Comparison of ENCODE assay signal across 10 mouse cellular contexts in the genomic region with DNA sequence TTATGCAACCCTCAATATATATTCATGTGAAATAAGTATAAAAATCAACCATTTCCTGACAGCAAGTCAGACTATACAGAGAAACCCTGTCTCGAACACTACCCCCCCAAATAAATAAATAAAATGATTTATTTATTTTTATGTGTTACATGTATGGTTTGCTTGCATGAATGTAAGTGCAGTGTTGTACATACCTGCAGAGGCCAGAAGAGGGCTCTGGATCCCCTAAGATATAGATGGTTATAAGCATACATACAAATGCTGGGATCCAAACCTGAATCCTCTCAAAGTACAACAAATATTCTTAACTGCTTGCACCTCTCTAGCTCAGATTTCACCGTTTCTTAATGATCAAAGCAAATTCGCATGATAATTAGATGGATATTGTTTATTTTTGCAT. TPM values are rescaled to one million over a fixed set of nuclear protein-coding genes. Genes with fewer than 3 reads are reported as not detected.
DNase-seq lines count a peak whose midpoint lies in the region; ATAC-seq and TF ChIP-seq lines count a peak whose summit lies in the region.
"Had no signal": no experiment of that assay in that cellular context is flagged by ENCODE, and none has a peak within 500 bp of the region (broad histone marks: within the 10 kb centered on the region; RNA-seq: fewer than 3 reads in every experiment).

No protein-coding gene starts in this region.

- H3K4me2 ChIP-seq in midbrain, embryonic 14.5 days (ENCODE audit: low read length) = no peak overlapping the region
- no peak overlapping the region for H3K4me2 ChIP-seq in stomach, postnatal 0 days (replicated peaks; ENCODE audit: low read depth)
- H3K4me2 ChIP-seq: hindbrain, embryonic 15.5 days; midbrain, embryonic 12.5 days had no signal

- no peak for TF ChIP-seq EP300 in stomach, postnatal 0 days (optimal IDR thresholded peaks at IDR 0.05)

- ATAC-seq in midbrain, embryonic 14.5 days (ENCODE audit: low FRiP score, low TSS enrichment) = no peak
- no peak for ATAC-seq in stomach, postnatal 0 days (ENCODE audit: low FRiP score, low TSS enrichment)

- H3K4me3 ChIP-seq in midbrain, embryonic 14.5 days (replicated peaks; ENCODE audit: low read depth, low read length) = no peak overlapping the region
- H3K4me3 ChIP-seq in midbrain, embryonic 10.5 days = no peak overlapping the region
- no peak overlapping the region for H3K4me3 ChIP-seq in stomach, postnatal 0 days (ENCODE audit: low read depth, low read length)
- H3K4me3 ChIP-seq: hindbrain, embryonic 15.5 days; midbrain, embryonic 12.5 days had no signal

- no peaks in the 10 kb centered on the region for H3K4me1 ChIP-seq in midbrain, embryonic 14.5 days (ENCODE audit: control insufficient read depth, insufficient read depth, low read length)
- no peaks in the 10 kb centered on the region for H3K4me1 ChIP-seq in midbrain, embryonic 10.5 days
- H3K4me1 ChIP-seq in stomach, postnatal 0 days (replicated peaks; ENCODE audit: control insufficient read depth, insufficient read depth) = no peaks in the 10 kb centered on the region
- H3K4me1 ChIP-seq: hindbrain, embryonic 15.5 days; midbrain, embryonic 12.5 days had no signal

- no peaks in the 10 kb centered on the region for H3K27me3 ChIP-seq in midbrain, embryonic 14.5 days (ENCODE audit: control insufficient read depth, insufficient read depth, low read length)
- no peaks in the 10 kb centered on the region for H3K27me3 ChIP-seq in midbrain, embryonic 10.5 days (ENCODE audit: low read depth, poor library complexity, severe bottlenecking)
- H3K27me3 ChIP-seq in stomach, postnatal 0 days (ENCODE audit: control insufficient read depth, insufficient read depth, low read length) = no peaks in the 10 kb centered on the region
- H3K27me3 ChIP-seq: hindbrain, embryonic 15.5 days; midbrain, embryonic 12.5 days had no signal

- no peak overlapping the region for H3K27ac ChIP-seq in midbrain, embryonic 14.5 days (replicated peaks; ENCODE audit: low read depth, low read length)
- H3K27ac ChIP-seq in midbrain, embryonic 10.5 days (replicated peaks) = no peak overlapping the region
- no peak overlapping the region for H3K27ac ChIP-seq in stomach, postnatal 0 days (replicated peaks)
- H3K27ac ChIP-seq: hindbrain, embryonic 15.5 days; midbrain, embryonic 12.5 days had no signal

- peak; percentile 76 for TF ChIP-seq CTCF in stomach, postnatal 0 days (IDR thresholded peaks at IDR 0.05; ENCODE audit: low read depth)

- DNase-seq in gastrocnemius, adult 18-20 months (ENCODE audit: low spot score) = peak; percentile 15
- no peak for DNase-seq in gastrocnemius, adult 8-10 months (ENCODE audit: low spot score in 2 of 2)
- DNase-seq in midbrain, embryonic 14.5 days = peak; percentile 80
- DNase-seq in midbrain, embryonic 10.5 days (ENCODE audit: low spot score) = no peak
- peak; percentile 46 for DNase-seq in cerebellum, adult 8-10 months
- peak; percentile 27 to 37 for DNase-seq in kidney, postnatal 36 days
- peak; percentile 16 for DNase-seq in stomach, postnatal 0 days (ENCODE audit: low spot score)
- DNase-seq in Muller cell, postnatal 12 days (ENCODE audit: inconsistent ontology term) = no peak

- WGBS in midbrain, embryonic 14.5 days = 64% methylated on average over 3 of the region's 3 CpGs
- WGBS in midbrain, embryonic 10.5 days = 74% methylated on average over 3 of the region's 3 CpGs
- 62% methylated on average over 3 of the region's 3 CpGs for WGBS in stomach, postnatal 0 days

- H3K9ac ChIP-seq in midbrain, embryonic 14.5 days (replicated peaks; ENCODE audit: low read length) = no peak overlapping the region
- H3K9ac ChIP-seq in stomach, postnatal 0 days (ENCODE audit: low read length) = no peak overlapping the region
- H3K9ac ChIP-seq: hindbrain, embryonic 15.5 days; midbrain, embryonic 12.5 days had no signal

- H3K36me3 ChIP-seq in midbrain, embryonic 14.5 days (ENCODE audit: control insufficient read depth, insufficient read depth, low read length) = peaks cover 16% of the 10 kb centered on the region
- H3K36me3 ChIP-seq in midbrain, embryonic 10.5 days = peaks cover 30% of the 10 kb centered on the region
- no peaks in the 10 kb centered on the region for H3K36me3 ChIP-seq in stomach, postnatal 0 days (ENCODE audit: control insufficient read depth, insufficient read depth, low read length)

- H3K9me3 ChIP-seq in midbrain, embryonic 14.5 days (ENCODE audit: control insufficient read depth, low read length) = no peaks in the 10 kb centered on the region
- H3K9me3 ChIP-seq in midbrain, embryonic 10.5 days (replicated peaks) = no peaks in the 10 kb centered on the region
- no peaks in the 10 kb centered on the region for H3K9me3 ChIP-seq in stomach, postnatal 0 days (ENCODE audit: control insufficient read depth, low read length)
- H3K9me3 ChIP-seq: hindbrain, embryonic 15.5 days; midbrain, embryonic 12.5 days had no signal

RNA-seq across cellular contexts. Expression of a gene that starts 51.5 kb away (rescaled TPM):
- under 1 TPM; 0.48 to 0.90 TPM for total RNA-seq in gastrocnemius, adult 18-20 months (2021)
- total RNA-seq in gastrocnemius, adult 8-10 months (2022) = under 1 TPM; 0.19 to 0.63 (median 0.49) TPM
- 18.3 and 37.9 TPM in 2 replicates for polyA plus RNA-seq in midbrain, embryonic 14.5 days (2014; fragmentation: Nextera tagmentation; extraction: Ambion mirVana)
- polyA plus RNA-seq in midbrain, embryonic 10.5 days (2016; fragmentation: Nextera tagmentation; extraction: Ambion mirVana) = 3.9 and 6.5 TPM in 2 replicates
- polyA plus RNA-seq in stomach, postnatal 0 days (2015; fragmentation: Nextera tagmentation; extraction: Ambion mirVana) = 0.69 and 1.1 TPM in 2 replicates

RNA-seq across cellular contexts. Expression of a gene that starts 55.0 kb away (rescaled TPM):
- 10 to 100 TPM; 14.0 to 15.5 TPM for total RNA-seq in gastrocnemius, adult 18-20 months (2021)
- total RNA-seq in gastrocnemius, adult 8-10 months (2022) = 10 to 100 TPM in 3 of 4 experiments, 1 to 10 TPM in 1; 9.2 to 17.1 (median 15.2) TPM
- 16.2 and 20.6 TPM in 2 replicates for polyA plus RNA-seq in midbrain, embryonic 14.5 days (2014; fragmentation: Nextera tagmentation; extraction: Ambion mirVana)
- polyA plus RNA-seq in midbrain, embryonic 10.5 days (2016; fragmentation: Nextera tagmentation; extraction: Ambion mirVana) = 17.0 and 18.0 TPM in 2 replicates
- 9.1 and 10.1 TPM in 2 replicates for polyA plus RNA-seq in stomach, postnatal 0 days (2015; fragmentation: Nextera tagmentation; extraction: Ambion mirVana)

RNA-seq across cellular contexts. Expression of a gene that starts 58.6 kb away (rescaled TPM):
- 10 to 100 TPM; 34.6 to 35.0 TPM for total RNA-seq in gastrocnemius, adult 18-20 months (2021)
- total RNA-seq in gastrocnemius, adult 8-10 months (2022) = 10 to 100 TPM; 28.5 to 34.9 (median 32.6) TPM
- polyA plus RNA-seq in midbrain, embryonic 14.5 days (2014; fragmentation: Nextera tagmentation; extraction: Ambion mirVana) = 103 and 173 TPM in 2 replicates
- polyA plus RNA-seq in midbrain, embryonic 10.5 days (2016; fragmentation: Nextera tagmentation; extraction: Ambion mirVana) = 73.5 and 89.6 TPM in 2 replicates
- polyA plus RNA-seq in stomach, postnatal 0 days (2015; fragmentation: Nextera tagmentation; extraction: Ambion mirVana) = 20.0 and 21.5 TPM in 2 replicates

Comparison
In these comparisons a context has a peak if more than half of its experiments do, and no peak if none do; other contexts are left out.
1. DNase-seq: peak in gastrocnemius, adult 18-20 months (single experiment), midbrain, embryonic 14.5 days (single experiment), cerebellum, adult 8-10 months (single experiment), kidney, postnatal 36 days (2 of 2) and stomach, postnatal 0 days (single experiment); none in gastrocnemius, adult 8-10 months (0 of 2), midbrain, embryonic 10.5 days (single experiment) and Muller cell, postnatal 12 days (single experiment).